Mouse (Mus musculus): ENCODE measurements at regions not wholly inside any gene's neighbourhood (a gene's known extent, or its start where the extent isn't known, plus 50 kb on each side); places are given as distances from the start of the nearest gene placed in this dataset. TPM values are rescaled to one million over a fixed set of nuclear protein-coding genes. Genes with fewer than 3 reads are reported as not detected.
"Not testable (repeated sequence)": the region's sequence is repeated elsewhere in the genome, so short reads cannot be mapped to it uniquely, and the experiment has no call there.

- intact Hi-C loops (cut with DNase I); DNase-seq (ENCODE audit: low spot score): not testable (repeated sequence)
Measured at GRCm38 (mm10) chr8:71081291-71081690, 175.6 kb downstream of the Map1s start.

- DNase-seq (ENCODE audit: low spot score); intact Hi-C loops (cut with DNase I): not testable (repeated sequence)
Measured at GRCm38 (mm10) chr8:71127131-71127530, 145.4 kb upstream of the Myo9b start.

- intact Hi-C loops (cut with DNase I): loop anchor here (10.0 kb wide), 1 partner anchor 914 kb away; the partner anchor contains the start of gene Olfr372
- no peak for DNase-seq (ENCODE audit: low spot score)
Measured at GRCm38 (mm10) chr8:71130411-71131261, 141.9 kb upstream of the Myo9b start.

GRCm38 (mm10) chr8:71131327-71132089, 141.0 kb upstream of the Myo9b start:
- intact Hi-C loops (cut with DNase I): loop anchor here (10.0 kb wide), 1 partner anchor 913 kb away; the partner anchor contains the start of gene Olfr372
- no peak for DNase-seq (ENCODE audit: low spot score)

GRCm38 (mm10) chr8:71132898-71133297, 139.6 kb upstream of the Myo9b start:
- intact Hi-C loops (cut with DNase I): loop anchor here (10.0 kb wide), 1 partner anchor 912 kb away; the partner anchor contains the start of gene Olfr372

GRCm38 (mm10) chr8:71137131-71137530, 135.4 kb upstream of the Myo9b start:
- not testable (repeated sequence) for DNase-seq (ENCODE audit: low spot score)
- intact Hi-C loops (cut with DNase I): loop anchor here (10.0 kb wide), 1 partner anchor 908 kb away; the partner anchor contains the start of gene Olfr372

More at GRCm38 (mm10) chr8:71132898-71133297, 139.6 kb upstream of the Myo9b start:
- DNase-seq (ENCODE audit: low spot score): not testable (repeated sequence)

GRCm38 (mm10) chr8:71142373-71142973, 130.0 kb upstream of the Myo9b start:
- DNase-seq (ENCODE audit: low spot score); intact Hi-C loops (cut with DNase I): not testable (repeated sequence)

- intact Hi-C loops (cut with DNase I); DNase-seq (ENCODE audit: low spot score): not testable (repeated sequence)
Measured at GRCm38 (mm10) chr8:71171478-71172210, 100.9 kb upstream of the Myo9b start.

GRCm38 (mm10) chr8:71192939-71193338, 79.6 kb upstream of the Myo9b start:
- intact Hi-C loops (cut with DNase I); DNase-seq (ENCODE audit: low spot score): not testable (repeated sequence)

GRCm38 (mm10) chr8:71195006-71195722, 77.3 kb upstream of the Myo9b start:
- intact Hi-C loops (cut with DNase I); DNase-seq (ENCODE audit: low spot score): not testable (repeated sequence)

Small RNA genes in the stretch of these regions (microRNA-seq; reads per million reads assigned to microRNA genes)
- gene Gm27628: not detected
